Mouse (Mus musculus) heart, adult 2 months (tissue): ENCODE measurements at regions not wholly inside any gene's neighbourhood (a gene's known extent, or its start where the extent isn't known, plus 50 kb on each side); places are given as distances from the start of the nearest gene placed in this dataset.

Experiments
- CTCF ChIP-seq: fragments of 200-600 bp; IDR thresholded peaks from 2 replicates; pipeline ENCODE4 v1.8.1; 2022; ENCODE audit warnings: antibody characterized with exemption, mild to moderate bottlenecking, moderate library complexity
- POLR2A ChIP-seq: fragments of 200-500 bp; IDR thresholded peaks from 2 replicates; pipeline ENCODE4 v1.6.1; 2011; ENCODE audit warnings: mild to moderate bottlenecking, low read depth, low read length, control low read depth; ENCODE audit not compliant: insufficient read depth

DNA sequence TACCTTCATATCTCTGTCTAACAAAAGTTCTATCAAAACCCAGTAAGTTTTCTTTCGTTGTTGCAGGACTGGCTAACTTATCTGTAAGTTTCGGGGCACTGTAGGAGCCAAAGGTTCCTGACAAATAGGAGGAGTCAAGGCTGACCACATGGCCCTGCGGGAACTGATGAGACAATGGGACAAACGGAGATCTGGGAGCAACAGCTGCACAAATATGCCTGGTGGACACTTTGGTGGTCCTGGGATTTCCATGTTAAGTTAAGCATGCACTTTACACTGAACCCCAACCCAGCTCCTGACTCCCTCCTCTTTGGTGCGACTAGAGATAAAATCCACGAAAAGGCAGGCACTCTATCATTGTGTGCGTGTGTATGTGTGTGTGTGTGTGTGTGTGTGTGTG, 50.7 kb upstream of the Smtn start:
- TF ChIP-seq CTCF (no peak), POLR2A (no peak)
